Mouse (Mus musculus) fat pad, adult 2 months (tissue): ENCODE results near the gene Pck2.

Source experiments
- DNase-seq: peaks from one replicate; pipeline ENCODE4 v3.0.0-alpha.2; 2011; ENCODE audit warnings: low read depth, low spot score; ENCODE audit errors: extremely low read depth

Gene Pck2

GRCm38 (mm10) chr14:55575302-55575701 is 35.2 kb downstream of the Pck2 start, which contains the start of gene Fitm1:
TSS of gene Fitm1 (plus strand) at chr14:55575617.
- no peak for DNase-seq

DNA sequence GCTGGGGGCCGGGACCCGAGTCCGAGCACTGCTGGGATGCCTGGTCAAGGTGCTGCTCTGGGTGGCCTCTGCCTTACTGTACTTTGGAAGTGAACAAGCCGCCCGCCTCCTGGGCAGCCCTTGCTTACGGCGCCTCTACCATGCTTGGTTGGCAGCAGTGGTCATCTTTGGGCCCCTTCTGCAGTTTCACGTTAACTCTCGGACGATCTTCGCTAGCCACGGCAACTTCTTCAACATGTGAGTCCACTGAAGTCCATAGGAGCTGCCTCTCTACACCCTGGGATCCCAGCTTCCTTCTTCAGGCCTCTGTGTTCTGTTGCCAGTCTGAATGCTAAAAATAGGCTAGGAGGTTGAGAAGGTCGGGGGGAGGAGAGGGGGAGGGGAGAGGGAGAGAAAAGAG is 35.6 kb downstream of the Pck2 start:
- no peak for DNase-seq

GRCm38 (mm10) chr14:55576376-55576775 is 36.3 kb downstream of the Pck2 start:
- DNase-seq = no peak

GRCm38 (mm10) chr14:55577871-55578667 is 38.0 kb downstream of the Pck2 start, which contains the start of gene Psme1:
TSS of gene Psme1 (plus strand) at chr14:55578123.
- DNase-seq = peak; percentile 68

- DNase-seq = no peak
Observed at GRCm38 (mm10) chr14:55578668-55579269, 38.7 kb downstream of the Pck2 start.

DNA sequence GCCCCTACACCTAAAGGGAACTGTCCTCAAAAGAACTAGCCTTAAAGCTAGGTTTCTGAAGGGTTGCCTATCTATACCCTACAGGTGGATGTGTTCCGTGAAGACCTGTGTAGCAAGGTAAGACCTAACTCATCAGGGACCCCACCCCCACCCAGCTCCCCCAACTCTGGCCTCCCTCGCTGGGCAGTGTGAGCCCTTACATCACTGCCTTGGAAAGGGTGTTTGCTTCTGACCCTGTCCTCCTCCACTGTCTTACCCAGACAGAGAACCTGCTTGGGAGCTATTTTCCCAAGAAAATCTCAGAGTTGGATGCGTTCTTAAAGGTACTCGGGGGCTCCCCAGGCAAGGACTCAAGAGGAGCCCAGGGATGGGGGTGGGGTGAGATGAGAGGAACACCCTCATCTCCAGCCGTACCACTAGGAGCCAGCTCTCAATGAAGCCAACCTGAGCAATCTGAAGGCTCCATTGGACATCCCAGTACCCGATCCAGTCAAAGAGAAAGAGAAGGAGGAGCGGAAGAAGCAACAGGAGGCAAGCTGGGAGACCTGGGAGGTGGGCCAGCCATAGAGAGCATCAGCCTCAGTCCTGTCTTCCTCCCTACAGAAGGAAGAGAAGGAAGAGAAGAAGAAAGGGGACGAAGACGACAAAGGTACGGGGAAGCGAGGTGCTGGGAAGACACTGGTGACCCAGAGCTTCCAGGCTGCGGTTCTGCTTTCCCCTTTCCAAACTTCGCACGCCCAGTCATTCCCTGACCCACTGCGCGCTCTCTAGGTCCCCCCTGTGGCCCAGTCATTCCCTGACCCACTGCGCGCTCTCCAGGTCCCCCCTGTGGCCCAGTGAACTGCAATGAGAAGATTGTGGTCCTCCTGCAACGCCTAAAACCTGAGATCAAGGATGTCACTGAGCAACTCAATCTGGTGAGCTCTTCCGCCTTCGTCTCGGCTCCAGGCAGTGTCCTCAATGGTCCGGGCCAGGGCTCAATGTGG is 39.7 kb downstream of the Pck2 start:
- no peak for DNase-seq

DNA sequence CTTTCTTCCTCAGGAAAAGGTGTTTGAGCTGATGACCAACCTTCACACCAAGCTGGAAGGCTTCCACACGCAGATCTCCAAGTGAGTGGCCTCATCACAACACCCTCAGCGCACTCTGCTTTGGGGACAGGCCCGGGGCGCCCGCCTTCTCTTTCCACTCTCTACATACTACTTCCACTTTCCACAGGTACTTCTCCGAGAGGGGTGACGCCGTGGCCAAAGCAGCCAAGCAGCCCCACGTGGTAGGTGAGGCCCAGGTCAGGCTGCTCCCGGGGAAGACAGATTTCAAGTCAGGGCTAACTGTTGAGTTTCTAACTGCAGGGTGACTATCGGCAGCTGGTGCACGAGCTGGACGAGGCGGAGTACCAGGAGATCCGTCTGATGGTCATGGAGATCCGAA is 40.7 kb downstream of the Pck2 start:
- no peak for DNase-seq

DNA sequence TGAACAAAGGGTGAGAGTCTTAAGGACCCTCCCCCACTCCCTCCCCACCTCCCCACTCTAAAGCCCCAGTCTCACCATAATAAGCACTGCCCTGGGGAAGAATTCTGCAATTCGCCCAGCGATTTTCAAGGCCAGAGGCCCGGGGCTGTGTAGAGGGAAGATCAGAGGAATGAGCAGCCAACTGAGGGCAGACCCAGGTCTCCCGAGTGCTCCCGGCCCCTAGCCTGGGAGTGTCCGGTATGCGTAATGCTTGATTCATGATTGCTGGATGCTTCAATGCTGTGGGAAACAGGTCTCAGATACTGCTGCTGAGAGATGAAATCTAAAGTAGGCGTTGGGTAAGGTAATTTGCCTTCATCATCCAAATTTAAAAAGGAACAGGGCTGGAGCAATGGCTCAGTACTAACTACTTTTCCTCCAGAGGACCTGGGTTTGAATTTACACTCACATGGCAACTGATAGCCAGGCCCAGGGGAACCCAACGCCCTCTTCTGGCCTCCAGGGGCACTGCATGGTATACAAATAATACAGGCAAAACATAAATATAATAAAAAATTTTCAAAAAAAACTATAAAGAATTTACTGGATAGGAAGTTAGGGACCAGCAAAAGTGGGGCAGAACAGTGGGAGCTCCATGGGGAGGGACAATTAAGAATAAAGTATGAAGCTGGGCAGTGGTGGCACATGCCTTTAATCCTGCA is 42.1 kb downstream of the Pck2 start:
- no peak for DNase-seq

GRCm38 (mm10) chr14:55584303-55584701 is 44.2 kb downstream of the Pck2 start:
- DNase-seq = no peak

- peak; percentile 64 for DNase-seq
Observed at GRCm38 (mm10) chr14:55584702-55585565, 44.9 kb downstream of the Pck2 start, which contains the start of gene Emc9. TSS of gene Emc9 (minus strand) at chr14:55585302.

DNA sequence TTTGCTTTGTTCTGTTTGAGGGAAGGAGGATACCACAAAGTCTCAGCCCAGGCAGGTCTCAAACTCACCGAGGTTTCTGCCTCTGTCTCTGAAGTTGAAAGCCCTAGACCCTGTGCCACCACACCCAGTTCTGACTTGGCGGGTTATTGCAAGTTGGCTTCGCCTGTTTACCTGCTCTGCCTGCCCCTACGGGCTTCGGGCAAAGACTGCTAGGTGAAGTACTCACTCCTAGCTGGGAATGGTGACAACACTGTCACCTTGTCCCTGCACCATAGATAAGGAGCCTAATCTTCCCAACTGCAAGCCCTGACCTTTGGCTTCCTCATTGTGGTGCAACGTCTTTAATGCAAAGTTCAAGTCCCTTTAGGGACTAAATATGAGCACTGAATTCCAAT is 45.5 kb downstream of the Pck2 start:
- peak; percentile 64 for DNase-seq

DNA sequence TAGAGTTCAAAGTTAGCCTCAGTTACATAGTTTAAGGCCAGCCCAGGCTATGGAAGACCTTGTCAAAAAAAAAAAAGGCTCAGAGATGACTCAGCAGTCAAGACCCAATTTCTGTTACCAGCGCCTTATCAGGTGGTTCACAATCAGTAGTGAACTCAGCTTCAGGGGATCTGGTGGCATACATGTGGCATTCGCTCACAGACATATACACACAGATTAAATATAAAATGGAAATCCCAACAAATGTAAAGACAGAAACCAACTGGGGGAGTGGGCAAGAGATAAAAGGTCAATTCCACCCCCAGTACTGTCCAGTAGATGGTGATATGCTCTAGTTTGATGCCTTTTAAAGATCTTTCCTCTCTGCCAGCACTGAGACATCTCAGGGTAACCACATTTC is 46.1 kb downstream of the Pck2 start:
- DNase-seq = no peak

DNA sequence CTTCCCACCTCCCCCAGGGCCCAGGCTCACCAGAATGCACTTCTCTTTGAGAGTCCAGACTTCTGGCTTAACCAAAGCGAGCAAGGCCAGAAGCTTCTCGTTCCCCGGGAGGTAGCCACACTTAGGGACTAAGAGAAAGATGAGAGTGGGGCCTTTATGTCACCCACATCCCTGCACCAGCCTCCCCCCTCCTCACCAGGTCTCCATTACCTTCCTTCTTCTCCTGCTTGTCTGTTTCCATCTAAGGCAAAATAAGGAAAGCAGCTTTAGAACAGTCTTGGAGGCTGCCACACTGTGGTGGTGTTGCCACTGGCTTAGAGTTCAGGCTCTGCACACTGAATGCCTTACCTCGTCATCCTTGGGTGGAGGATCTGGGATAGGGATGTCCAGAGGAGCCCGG is 49.2 kb downstream of the Pck2 start:
- no peak for DNase-seq

DNA sequence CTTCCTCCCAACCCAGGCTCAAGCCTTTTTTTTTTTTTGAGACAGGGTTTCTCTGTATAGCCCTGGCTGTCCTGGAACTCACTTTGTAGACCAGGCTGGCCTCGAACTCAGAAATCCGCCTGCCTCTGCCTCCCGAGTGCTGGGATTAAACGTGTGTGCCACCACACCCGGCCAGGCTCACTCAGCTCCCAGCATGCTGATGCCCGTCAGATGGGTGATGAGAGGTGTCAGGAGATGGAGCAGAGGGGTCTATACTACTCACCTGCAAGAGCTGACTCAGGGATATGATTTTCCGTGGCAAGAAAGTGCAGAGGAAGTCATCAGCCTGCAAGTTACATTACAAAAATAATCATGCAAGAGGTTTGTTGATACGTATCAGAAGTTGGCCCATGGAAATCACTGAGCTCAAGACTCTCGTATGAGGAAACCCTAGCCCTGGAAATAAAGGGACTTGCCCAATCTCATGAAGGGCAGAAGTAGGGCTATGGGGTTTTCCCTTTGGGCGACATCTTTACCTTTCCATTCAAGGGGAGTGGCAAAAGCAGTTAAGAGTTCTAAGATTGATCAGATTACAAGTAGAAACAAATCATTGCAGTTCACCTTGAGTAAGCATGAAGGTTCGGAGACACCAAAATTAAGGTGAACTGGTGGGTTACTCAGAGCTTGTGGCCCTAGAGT is 49.8 kb downstream of the Pck2 start:
- DNase-seq = peak; percentile 66

- peak; percentile 76 for DNase-seq
Observed at GRCm38 (mm10) chr14:55590748-55591330, 50.8 kb downstream of the Pck2 start, which contains the start of gene Psme2. TSS of gene Psme2 (minus strand) at chr14:55591113.

- peak; percentile 67 for DNase-seq
Observed at GRCm38 (mm10) chr14:55591331-55591891, 51.3 kb downstream of the Pck2 start, which contains the start of gene Rnf31. TSS of gene Rnf31 (plus strand) at chr14:55591708.

DNA sequence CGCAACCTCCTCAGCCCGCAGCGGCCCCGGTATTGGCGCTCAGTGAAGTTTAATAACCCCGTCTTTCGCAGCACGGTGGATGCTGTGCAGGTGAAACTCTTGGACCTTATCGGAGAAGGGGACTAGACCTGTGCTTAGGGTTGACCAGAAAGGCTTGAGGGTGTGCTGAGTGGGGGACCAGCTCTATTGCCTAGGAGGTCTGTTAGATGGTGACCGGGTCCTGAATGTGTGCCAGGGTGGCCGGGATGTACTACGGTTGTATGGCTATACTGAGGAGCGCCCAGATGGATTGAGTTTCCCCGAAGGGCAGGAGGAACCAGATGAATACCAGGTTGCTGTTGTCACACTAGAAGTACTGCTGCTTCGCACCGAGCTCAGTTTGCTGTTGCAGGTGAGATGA is 52.2 kb downstream of the Pck2 start:
- no peak for DNase-seq

DNA sequence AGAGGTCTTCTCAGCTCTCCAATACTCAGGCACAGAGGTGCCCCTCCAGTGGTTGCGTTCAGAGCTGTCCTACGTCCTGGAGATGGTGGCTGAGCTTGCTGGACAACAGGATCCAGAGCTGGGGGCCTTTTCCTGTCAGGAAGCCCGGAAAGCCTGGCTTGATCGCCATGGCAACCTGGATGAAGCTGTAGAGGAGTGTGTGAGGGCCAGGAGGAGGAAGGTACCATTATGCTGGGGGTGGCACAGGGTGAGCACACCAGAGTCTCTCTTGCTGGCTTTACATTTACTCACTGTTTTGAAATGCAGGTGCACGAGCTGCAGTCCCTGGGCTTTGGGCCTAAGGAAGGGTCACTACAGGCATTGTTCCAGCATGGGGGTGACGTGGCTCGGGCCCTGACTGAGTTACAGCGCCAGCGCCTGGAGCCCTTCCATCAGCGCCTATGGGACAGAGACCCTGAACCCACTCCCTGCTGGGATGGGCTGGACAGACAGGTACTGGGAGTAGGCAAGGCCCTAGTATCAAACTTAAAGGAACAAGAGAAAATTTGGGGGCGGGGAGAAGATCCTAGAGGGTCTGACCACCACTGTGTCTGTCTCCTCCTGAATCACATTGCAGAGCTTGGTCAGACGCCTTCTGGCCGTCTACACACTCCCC is 56.1 kb downstream of the Pck2 start:
- DNase-seq = no peak
